Mouse (Mus musculus) lung, adult 2 months (tissue): ENCODE measurements around the gene Trpv3.

Experiments used
- CTCF ChIP-seq: fragments of 200-500 bp; IDR thresholded peaks from 2 replicates; pipeline ENCODE4 v1.5.1; 2011; ENCODE audit warnings: mild to moderate bottlenecking, low read length, control low read depth; ENCODE audit not compliant: insufficient read depth
- POLR2A ChIP-seq: fragments of 200-500 bp; IDR thresholded peaks from 2 replicates; pipeline ENCODE4 v1.6.1; 2011; ENCODE audit warnings: low read depth, mild to moderate bottlenecking, control low read depth, low read length, borderline replicate concordance; ENCODE audit errors: extremely low read depth

DNA sequence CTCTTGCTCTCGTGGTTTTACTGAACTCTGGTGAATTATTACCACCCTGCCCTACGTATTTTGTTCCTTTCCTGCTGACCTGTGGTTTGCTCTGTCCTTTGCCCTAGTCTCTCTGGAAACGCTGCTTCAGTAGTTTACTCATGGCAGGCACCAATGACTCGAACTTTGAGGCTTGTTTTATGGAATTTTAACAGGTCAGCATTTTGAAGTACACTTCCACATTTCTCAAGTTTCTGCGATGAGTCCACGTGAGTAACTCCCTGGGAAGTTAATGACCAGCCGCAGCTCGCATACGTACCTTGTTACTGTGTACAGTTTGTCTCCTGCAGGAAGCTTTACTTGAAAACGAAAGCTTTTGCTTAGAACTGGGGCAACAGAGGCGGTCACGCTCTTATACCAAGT lies 59.3 kb downstream of the Trpv3 start:
- TF ChIP-seq POLR2A (no peak), CTCF (no peak)
